Mouse (Mus musculus) liver, embryonic 14.5 days (tissue): ENCODE measurements at regions not wholly inside any gene's neighbourhood (a gene's known extent, or its start where the extent isn't known, plus 50 kb on each side); places are given as distances from the start of the nearest gene placed in this dataset.

ENCODE experiments used
- CTCF ChIP-seq: IDR thresholded peaks from 2 replicates; pipeline ENCODE4 v1.5.1; 2016; ENCODE audit warnings: antibody characterized with exemption, low read depth, control low read depth
- EP300 ChIP-seq: IDR thresholded peaks from 2 replicates; pipeline ENCODE4 v1.6.1; 2016; ENCODE audit warnings: antibody characterized with exemption, low read depth

DNA sequence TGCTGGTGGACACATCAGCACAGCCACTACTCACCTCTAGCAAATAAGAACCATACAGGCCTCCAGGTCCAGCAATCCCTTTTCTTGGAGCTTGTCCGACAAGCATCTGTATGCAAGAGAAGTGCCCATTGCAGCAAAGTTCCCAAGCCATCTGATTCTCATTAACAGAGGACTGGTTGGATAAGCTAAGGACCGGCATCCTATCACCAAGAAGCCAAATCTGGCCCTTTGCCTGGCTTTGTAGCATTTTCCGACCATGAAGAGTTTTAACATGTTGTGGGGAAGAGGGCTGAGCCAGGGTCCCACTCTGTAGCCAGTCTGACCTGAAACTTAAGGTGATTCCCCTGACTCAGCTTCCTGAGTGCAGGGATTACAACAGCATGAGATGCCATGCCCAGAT, 77.1 kb upstream of the Lgalsl start:
- TF ChIP-seq CTCF (no peak), EP300 (no peak)
